In genomic region chr15:12405592-12405991, GRCm38 (mm10) we compare ENCODE assay signal across 27 mouse cellular contexts.
"Had no signal": no experiment of that assay in that cellular context is flagged by ENCODE, and none has a peak within 500 bp of the region (broad histone marks: within the 10 kb centered on the region; RNA-seq: fewer than 3 reads in every experiment).

No protein-coding gene starts in this region.

- ATAC-seq: forebrain, embryonic 13.5 days; forebrain, embryonic 14.5 days; forebrain, embryonic 15.5 days; forebrain, embryonic 16.5 days; forebrain, postnatal 0 days had no signal

- H3K9me3 ChIP-seq: embryonic facial prominence, embryonic 10.5 days; embryonic facial prominence, embryonic 12.5 days; embryonic facial prominence, embryonic 13.5 days; embryonic facial prominence, embryonic 15.5 days; forebrain, embryonic 10.5 days; forebrain, embryonic 12.5 days; forebrain, embryonic 13.5 days; forebrain, embryonic 15.5 days; heart, embryonic 10.5 days had no signal

- H3K27ac ChIP-seq: embryonic facial prominence, embryonic 10.5 days; embryonic facial prominence, embryonic 12.5 days; embryonic facial prominence, embryonic 13.5 days; embryonic facial prominence, embryonic 15.5 days; forebrain, embryonic 10.5 days; forebrain, embryonic 12.5 days; forebrain, embryonic 13.5 days; forebrain, embryonic 15.5 days; gastrocnemius, adult 2 months; heart, adult 2 months; heart, embryonic 10.5 days had no signal

- H3K4me1 ChIP-seq: embryonic facial prominence, embryonic 10.5 days; embryonic facial prominence, embryonic 12.5 days; embryonic facial prominence, embryonic 15.5 days; forebrain, embryonic 10.5 days; forebrain, embryonic 12.5 days; forebrain, embryonic 13.5 days; forebrain, embryonic 15.5 days; heart, embryonic 10.5 days had no signal

- DNase-seq: cerebellum, adult 9-11 months; cerebellum, postnatal 10 days; cerebellum, postnatal 14 days; cerebellum, postnatal 25 days; cerebellum, postnatal 36 days; embryo, embryonic 11 days; forebrain, postnatal 0 days; gastrocnemius, adult 2 months; gastrocnemius, postnatal 10 days; gastrocnemius, postnatal 14 days; gastrocnemius, postnatal 25 days; gastrocnemius, postnatal 36 days; heart, adult 11 months; heart, adult 18-20 months; heart, adult 2 months had no signal

- H3K9ac ChIP-seq: embryonic facial prominence, embryonic 12.5 days; embryonic facial prominence, embryonic 13.5 days; embryonic facial prominence, embryonic 15.5 days; forebrain, embryonic 12.5 days; forebrain, embryonic 13.5 days; forebrain, embryonic 15.5 days; forebrain, postnatal 0 days had no signal

- H3K27me3 ChIP-seq: embryonic facial prominence, embryonic 12.5 days; embryonic facial prominence, embryonic 13.5 days; embryonic facial prominence, embryonic 15.5 days; forebrain, embryonic 12.5 days; forebrain, embryonic 13.5 days; forebrain, embryonic 15.5 days had no signal

- H3K4me2 ChIP-seq: embryonic facial prominence, embryonic 12.5 days; embryonic facial prominence, embryonic 13.5 days; embryonic facial prominence, embryonic 15.5 days; forebrain, embryonic 12.5 days; forebrain, embryonic 13.5 days; forebrain, embryonic 15.5 days had no signal

- H3K36me3 ChIP-seq: embryonic facial prominence, embryonic 10.5 days; embryonic facial prominence, embryonic 12.5 days; forebrain, embryonic 10.5 days; forebrain, embryonic 12.5 days; forebrain, embryonic 15.5 days had no signal

- H3K4me3 ChIP-seq: embryonic facial prominence, embryonic 10.5 days; embryonic facial prominence, embryonic 12.5 days; embryonic facial prominence, embryonic 13.5 days; embryonic facial prominence, embryonic 15.5 days; erythroblast, embryonic 14.5 days; forebrain, embryonic 10.5 days; forebrain, embryonic 12.5 days; forebrain, embryonic 13.5 days; forebrain, embryonic 15.5 days; gastrocnemius, adult 2 months; heart, adult 2 months; heart, embryonic 10.5 days had no signal
